Mouse (Mus musculus) monocyte, adult 5-6 weeks (primary cell): Measurements from ENCODE around the gene Cbl. TPM values are rescaled to one million over a fixed set of nuclear protein-coding genes. Genes with fewer than 3 reads are reported as not detected.

Experiments used
- ATAC-seq: fragments of 153-309, 156-312 bp; replicated peaks from 2 replicates; pipeline ENCODE4 v1.8.0; 2017; ENCODE audit warnings: mild to moderate bottlenecking; ENCODE audit not compliant: low TSS enrichment, insufficient number of reproducible peaks, severe bottlenecking, poor library complexity, low FRiP score
- total RNA-seq: library from RNA; stranded (forward); fragments of 200-1000, 200-491, 200-594 nt; gene quantifications from 3 replicates; pipeline ENCODE4 v1.2.3, GENCODE M21; 2017

Gene Cbl
- total RNA-seq, 1 experiment from 2014 or later = 47.1 TPM

DNA sequence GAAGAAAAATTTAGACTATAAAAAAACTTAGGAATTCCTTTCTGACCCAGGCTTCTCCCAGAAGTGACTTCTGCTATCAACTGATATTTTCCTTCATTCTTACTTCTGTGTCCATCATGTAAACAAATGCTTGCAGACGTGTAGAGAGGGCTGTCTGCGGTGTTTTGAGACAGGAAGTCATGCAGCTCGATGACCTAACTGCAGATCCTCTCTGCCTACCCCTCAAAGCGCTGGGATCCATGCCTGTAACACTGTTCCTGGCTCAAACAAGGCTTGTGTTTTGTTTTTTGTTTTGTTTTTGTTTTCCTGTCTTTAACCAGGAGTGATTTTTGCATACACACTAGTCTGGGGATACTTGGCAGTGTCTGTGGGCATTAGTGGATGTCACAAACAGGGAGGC, 96.0 kb downstream of the Cbl start:
- no peak for ATAC-seq

DNA sequence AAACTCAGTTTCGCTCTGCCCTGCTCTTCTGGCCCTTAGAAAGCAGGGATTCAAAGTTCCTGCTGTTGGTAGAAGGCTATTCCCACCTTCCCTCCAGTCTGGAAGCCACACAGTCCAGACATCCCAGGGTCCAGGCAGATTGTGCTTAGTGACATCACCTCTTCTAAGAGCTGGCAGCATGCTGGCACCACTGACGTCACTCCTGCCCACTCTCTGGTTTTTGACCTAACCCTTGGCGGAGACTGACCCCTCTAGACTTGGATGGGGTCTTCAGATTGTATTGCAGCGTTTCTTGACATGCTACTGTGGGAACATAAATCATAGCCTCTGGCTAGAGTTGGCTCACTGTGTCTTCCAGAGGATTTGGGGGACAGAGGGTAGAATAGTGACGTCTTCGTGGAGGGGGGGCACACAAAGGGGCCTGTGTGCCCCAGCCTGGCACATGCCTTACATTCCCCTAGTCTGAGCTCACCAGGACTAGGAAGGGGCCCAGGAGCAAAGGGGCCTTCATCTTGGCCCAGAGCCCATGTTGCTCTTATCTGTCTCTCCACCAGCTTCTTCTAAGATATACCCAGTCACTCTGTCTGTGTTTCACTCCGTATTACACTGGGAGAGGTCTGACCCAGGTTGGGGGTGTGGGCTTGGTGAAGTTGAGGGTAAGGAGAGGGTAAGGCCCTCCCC, 98.0 kb downstream of the Cbl start:
- no peak for ATAC-seq

DNA sequence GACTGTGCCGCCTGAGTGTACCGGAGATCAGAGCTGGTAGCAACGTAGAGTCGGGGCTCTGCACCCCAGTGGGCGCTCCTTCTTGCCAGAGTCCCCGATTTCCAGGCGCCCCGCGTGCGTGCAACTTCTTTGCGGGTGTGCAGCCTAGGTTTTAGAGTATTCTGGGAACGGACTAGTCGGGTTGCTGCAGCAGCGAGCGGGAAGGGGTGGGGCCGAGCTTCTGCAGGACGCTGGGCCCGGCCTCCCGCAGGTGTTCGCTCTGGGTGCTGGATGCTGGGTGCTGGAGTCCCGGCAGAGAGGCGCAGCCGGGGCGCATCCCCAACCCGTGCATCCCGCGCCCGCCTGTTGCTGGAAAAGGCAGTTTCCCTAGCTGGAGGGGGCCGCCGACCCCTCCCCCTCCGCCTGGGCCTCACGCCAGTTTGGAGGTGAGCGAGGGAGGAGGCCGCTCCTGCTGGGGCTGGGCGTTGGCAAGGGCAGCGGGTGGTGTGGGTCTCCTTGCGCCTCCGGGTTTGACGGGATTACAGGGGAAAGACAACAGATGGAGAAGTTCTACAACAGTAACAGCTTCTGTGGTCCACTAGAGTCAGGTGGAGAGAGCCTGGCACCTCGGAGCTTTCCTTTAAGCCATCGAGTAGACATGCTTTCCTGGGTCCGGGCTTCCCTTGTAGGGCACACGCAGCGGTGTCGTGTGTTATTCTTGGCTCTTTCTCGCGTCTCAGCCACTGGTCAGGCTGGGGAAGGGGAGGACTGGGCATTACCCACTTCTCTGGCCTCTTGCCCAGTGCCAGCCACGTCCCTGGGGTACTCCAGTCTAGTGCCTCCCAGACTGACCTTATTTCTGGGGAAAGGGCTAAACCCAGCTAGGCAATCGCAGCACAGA, 98.8 kb downstream of the Cbl start:
- ATAC-seq = no peak

GRCm38 (mm10) chr9:44134101-44134850, 99.6 kb downstream of the Cbl start, which contains the start of gene Mcam:
Gene Mcam, plus strand, starts transcription at chr9:44134469.
- no peak for ATAC-seq

DNA sequence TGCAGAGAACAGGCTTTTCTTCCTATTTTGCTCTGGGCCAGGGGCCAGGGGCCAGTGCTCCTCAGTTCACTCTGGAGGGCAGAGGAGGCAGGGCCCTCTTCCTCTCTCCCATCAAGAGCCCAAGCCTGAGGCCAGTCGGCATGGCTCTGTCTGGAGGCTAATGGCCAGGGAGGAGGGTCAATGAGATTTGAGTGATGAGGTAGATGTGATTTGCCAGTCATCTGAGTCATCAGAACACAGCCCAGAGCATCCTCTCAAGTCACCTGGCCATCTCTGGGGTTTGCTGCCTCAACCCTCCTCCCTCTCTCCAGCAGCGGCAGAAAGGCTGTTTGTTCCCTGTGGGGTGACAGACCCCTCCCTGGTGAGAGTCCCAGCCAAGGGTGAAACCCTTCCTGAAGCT, 100.6 kb downstream of the Cbl start:
- no peak for ATAC-seq

DNA sequence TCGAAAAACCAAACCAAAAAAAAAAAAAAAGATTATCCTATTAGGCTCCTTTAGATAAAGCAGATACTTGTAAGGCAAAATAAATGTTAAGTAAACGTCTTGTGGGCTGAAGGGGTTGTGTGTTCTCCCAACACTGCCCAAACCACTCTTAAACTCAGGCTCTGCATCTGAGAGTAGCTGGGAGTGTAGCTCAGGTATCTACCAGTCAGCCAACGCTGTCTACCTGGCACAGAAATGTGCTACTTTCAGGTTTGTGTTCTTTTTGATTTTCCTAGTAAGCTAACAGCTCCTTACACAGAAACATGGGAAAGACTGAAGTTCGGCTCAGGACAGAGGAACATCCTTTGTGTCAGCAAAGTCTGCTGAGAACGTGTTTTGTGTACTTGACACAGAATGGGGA, 101.6 kb downstream of the Cbl start:
- no peak for ATAC-seq

DNA sequence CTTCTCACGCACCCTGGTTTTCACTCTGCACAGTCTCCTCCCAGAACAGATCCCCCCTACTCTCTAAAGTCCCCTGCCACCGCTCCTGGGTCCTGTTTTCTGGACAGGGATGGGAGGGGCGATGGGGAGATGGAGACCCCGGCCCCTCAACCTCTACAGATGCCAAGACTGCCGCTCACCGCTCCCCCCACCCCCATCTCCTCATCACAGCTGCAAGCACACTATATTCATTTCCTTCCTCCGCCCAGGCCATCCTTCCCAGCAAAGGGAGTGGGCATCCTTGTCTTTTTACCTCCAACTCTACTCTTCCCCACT, 102.6 kb downstream of the Cbl start:
- ATAC-seq = no peak

- no peak for ATAC-seq
These were observed 103.1 kb downstream of the Cbl start for GRCm38 (mm10) chr9:44130581-44131275.

GRCm38 (mm10) chr9:44130034-44130433, 103.8 kb downstream of the Cbl start:
- peak; percentile 28; the same call in 1 of the 2 replicates for ATAC-seq

DNA sequence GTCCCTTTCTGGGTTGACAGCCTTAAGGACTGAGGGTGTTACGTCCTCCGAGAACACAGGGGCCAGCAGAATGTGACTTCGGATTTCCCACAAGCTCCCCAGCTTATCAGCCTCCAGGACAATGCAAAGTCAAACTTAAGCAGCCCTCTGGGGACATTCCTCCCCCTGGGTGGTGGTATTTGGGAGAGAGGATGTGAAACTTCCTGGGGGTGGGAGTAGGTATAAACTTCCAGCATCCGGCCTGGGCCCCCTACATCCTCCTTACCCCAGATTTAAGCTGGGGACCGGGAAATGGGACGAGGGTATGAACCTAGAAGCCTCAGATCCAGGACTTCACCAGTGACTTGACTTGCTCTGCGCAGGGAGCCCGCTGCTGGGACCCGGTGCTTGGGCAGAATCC, 104.2 kb downstream of the Cbl start:
- ATAC-seq = no peak

- ATAC-seq = no peak
These were observed 106.5 kb downstream of the Cbl start for GRCm38 (mm10) chr9:44127351-44127801.

- no peak for ATAC-seq
These were observed 107.1 kb downstream of the Cbl start for GRCm38 (mm10) chr9:44126746-44127145.

GRCm38 (mm10) chr9:44125546-44126428, 108.1 kb downstream of the Cbl start:
- peak; percentile 72; the same call in 1 of the 2 replicates for ATAC-seq

- ATAC-seq = no peak
These were observed 108.8 kb downstream of the Cbl start for GRCm38 (mm10) chr9:44125026-44125425.

- no peak for ATAC-seq
These were observed 109.5 kb downstream of the Cbl start for GRCm38 (mm10) chr9:44124317-44124716.

- ATAC-seq = no peak
These were observed 113.8 kb downstream of the Cbl start for GRCm38 (mm10) chr9:44119948-44120465.

DNA sequence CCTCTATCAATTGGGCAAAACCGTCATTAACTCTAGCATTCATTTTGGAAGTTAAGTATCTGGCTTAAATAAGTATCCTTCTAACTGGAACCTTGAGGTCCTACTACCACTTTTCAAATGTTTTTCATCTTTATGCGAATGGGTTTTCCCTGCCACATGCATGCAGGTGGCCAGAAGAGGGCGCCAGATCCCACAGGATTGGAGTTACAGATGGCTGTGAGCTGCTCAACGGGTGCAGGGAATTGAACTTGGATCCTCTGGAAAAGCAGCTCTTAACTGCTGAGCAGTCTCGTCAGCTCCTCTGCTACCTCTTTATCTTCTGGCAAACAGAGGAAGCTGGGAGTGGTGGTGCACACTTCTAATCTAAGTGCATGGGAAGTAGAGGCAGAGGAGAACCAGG, 114.8 kb downstream of the Cbl start:
- ATAC-seq = peak; percentile 55; the same call in 1 of the 2 replicates

GRCm38 (mm10) chr9:44116182-44116581, 117.7 kb downstream of the Cbl start:
- ATAC-seq = no peak
